Mouse (Mus musculus) erythroblast, embryonic 14.5 days (primary cell): ENCODE data around the gene Stk33.

Experiments
- GATA1 ChIP-seq: IDR thresholded peaks from 2 replicates; pipeline ENCODE4 v1.6.1; 2012; ENCODE audit warnings: low read length, inconsistent platforms, mixed read lengths
- TAL1 ChIP-seq: IDR thresholded peaks from 3 replicates; pipeline ENCODE4 v1.6.1; 2012; ENCODE audit warnings: low read length, inconsistent platforms, mixed read lengths

GRCm38 (mm10) chr7:109255506-109256352 lies 183.2 kb downstream of the Stk33 start:
- TF ChIP-seq GATA1 = no peak
- no peak for TF ChIP-seq TAL1
